Mouse (Mus musculus): ENCODE results near the gene Mettl21c. TPM values are rescaled to one million over a fixed set of nuclear protein-coding genes. Genes with fewer than 3 reads are reported as not detected.

Mettl21c gene
- polyA plus RNA-seq (2012; ENCODE audit: low replicate concordance) = not detected in 2 replicates

DNA sequence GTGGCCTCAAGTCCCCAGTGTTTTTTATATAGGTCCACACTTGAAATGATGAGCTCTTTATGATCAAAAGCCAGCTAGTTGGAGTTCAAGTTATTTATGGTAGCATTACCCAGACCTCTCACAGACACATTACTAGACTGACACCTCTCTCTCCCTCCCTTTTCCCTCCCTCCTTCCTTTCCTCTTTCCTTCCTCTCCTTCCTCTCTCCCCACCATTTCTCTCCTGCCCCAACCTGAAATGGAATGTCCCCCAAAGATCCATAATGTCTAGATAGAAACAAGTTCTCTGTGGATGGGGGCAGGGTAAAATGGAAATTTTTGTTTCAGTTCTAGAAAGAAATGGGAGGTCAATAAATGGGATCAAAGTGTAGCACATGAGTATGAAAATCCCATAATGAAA lies at the start of gene Mettl21c:
Mettl21c (minus strand) TSS at position 101 of the 400 bp plus-strand sequence.

GRCm38 (mm10) chr1:44061836-44062235 lies 42.0 kb upstream of the Mettl21c start, which contains the start of gene Gm8251:
Gene Gm8251 (minus strand): TSS chr1:44061936.

Other genes with a start within 250 kb of the Mettl21c start
- gene Uxs1, start 192.2 kb downstream of the Mettl21c start, polyA plus RNA-seq (2012; ENCODE audit: low replicate concordance) = 8.8 and 9.8 TPM in 2 replicates
- gene Tpp2, start 86.4 kb downstream of the Mettl21c start, polyA plus RNA-seq (2012; ENCODE audit: low replicate concordance) = 9.7 and 9.9 TPM in 2 replicates
- gene Gm8251, start 41.9 kb upstream of the Mettl21c start, polyA plus RNA-seq (2012; ENCODE audit: low replicate concordance) = 0.06 and 0.07 TPM in 2 replicates
- 3.3 and 4.5 TPM in 2 replicates for gene Tex30, start 82.4 kb upstream of the Mettl21c start, polyA plus RNA-seq (2012; ENCODE audit: low replicate concordance)
- 0.72 and 1.7 TPM in 2 replicates for gene Kdelc1, start 98.8 kb upstream of the Mettl21c start, polyA plus RNA-seq (2012; ENCODE audit: low replicate concordance)
- 2.5 and 3.5 TPM in 2 replicates for gene Bivm, start 98.9 kb upstream of the Mettl21c start, polyA plus RNA-seq (2012; ENCODE audit: low replicate concordance)
- 4.1 and 4.6 TPM in 2 replicates for gene Ercc5, start 127.7 kb upstream of the Mettl21c start, polyA plus RNA-seq (2012; ENCODE audit: low replicate concordance)
- not detected in 2 replicates for gene Mettl21e, start 198.9 kb upstream of the Mettl21c start, polyA plus RNA-seq (2012; ENCODE audit: low replicate concordance)